ENCODE assay signal across 9 mouse cellular contexts in genomic region chr17:83957661-83958540, GRCm38 (mm10).
DNase-seq lines count a peak whose midpoint lies in the region; ATAC-seq and TF ChIP-seq lines count a peak whose summit lies in the region.
"Had no signal": no experiment of that assay in that cellular context is flagged by ENCODE, and none has a peak within 500 bp of the region (broad histone marks: within the 10 kb centered on the region; RNA-seq: fewer than 3 reads in every experiment).

No protein-coding gene starts in this region.

- 60% methylated on average over 12 of the region's 12 CpGs for WGBS in heart, postnatal 0 days
- WGBS in limb, embryonic 13.5 days = 48% methylated on average over 12 of the region's 12 CpGs

- TF ChIP-seq CTCF in heart, postnatal 0 days (IDR thresholded peaks at IDR 0.05; ENCODE audit: low read depth) = no peak

- H3K27ac ChIP-seq in brown adipose tissue, adult 24 weeks (replicated peaks; ENCODE audit: low read depth, low read length) = peak overlapping the region; percentile 86
- H3K27ac ChIP-seq in heart, postnatal 0 days (ENCODE audit: low read depth) = peak overlapping the region; percentile 62
- peak overlapping the region; percentile 52; the same call in 1 of the 2 replicates for H3K27ac ChIP-seq in limb, embryonic 13.5 days

- no peak overlapping the region for H3K4me3 ChIP-seq in brown adipose tissue, adult 24 weeks (ENCODE audit: insufficient read depth, low read depth, low read length)
- no peak overlapping the region for H3K4me3 ChIP-seq in heart, postnatal 0 days (ENCODE audit: low read depth, low read length)
- H3K4me3 ChIP-seq in limb, embryonic 13.5 days = no peak overlapping the region

- H3K36me3 ChIP-seq in heart, postnatal 0 days (replicated peaks; ENCODE audit: control insufficient read depth, insufficient read depth, low read length) = no peaks in the 10 kb centered on the region
- H3K36me3 ChIP-seq in limb, embryonic 13.5 days = no peaks in the 10 kb centered on the region

- no peaks in the 10 kb centered on the region for H3K27me3 ChIP-seq in heart, postnatal 0 days (ENCODE audit: control insufficient read depth, insufficient read depth, low read length)
- H3K27me3 ChIP-seq in limb, embryonic 13.5 days = no peaks in the 10 kb centered on the region

- intact Hi-C loops in left cerebral cortex, postnatal 14 days (cut with DNase I) = no loop called here
- intact Hi-C loops in left cerebral cortex, postnatal 10 days (cut with DNase I) = no loop called here

- peaks cover 58% of the 10 kb centered on the region for H3K4me1 ChIP-seq in brown adipose tissue, adult 24 weeks (ENCODE audit: control insufficient read depth, insufficient read depth, insufficient read length, low read length)
- H3K4me1 ChIP-seq in heart, postnatal 0 days (ENCODE audit: control insufficient read depth, insufficient read depth) = peaks cover 28% of the 10 kb centered on the region
- H3K4me1 ChIP-seq in limb, embryonic 13.5 days = peaks cover 97% of the 10 kb centered on the region

- H3K9me3 ChIP-seq in heart, postnatal 0 days (replicated peaks; ENCODE audit: control insufficient read depth, low read length) = no peaks in the 10 kb centered on the region
- no peaks in the 10 kb centered on the region for H3K9me3 ChIP-seq in limb, embryonic 13.5 days

- no peak for ATAC-seq in heart, postnatal 0 days (ENCODE audit: insufficient read depth, low read depth)
- no peak for ATAC-seq in limb, embryonic 13.5 days (ENCODE audit: low FRiP score, low read depth)

- no peak overlapping the region for H3K4me2 ChIP-seq in heart, postnatal 0 days (ENCODE audit: low read depth, low read length)
- H3K4me2 ChIP-seq in limb, embryonic 13.5 days (replicated peaks) = no peak overlapping the region

- H3K9ac ChIP-seq in heart, postnatal 0 days (replicated peaks; ENCODE audit: low read depth, low read length) = 0 out of 2 replicates have a peak overlapping the region, but pooled peaks have one; percentile 10
- H3K9ac ChIP-seq in limb, embryonic 13.5 days = no peak overlapping the region

- peak; percentile 40 for DNase-seq in kidney, adult 18-20 months
- no peak for DNase-seq in kidney, adult 11 months
- DNase-seq in heart, postnatal 0 days (ENCODE audit: low spot score) = no peak
- DNase-seq in left cerebral cortex, postnatal 14 days (ENCODE audit: low spot score in 2 of 2) = no peak
- DNase-seq in left cerebral cortex, postnatal 10 days (ENCODE audit: extremely low spot score in 1 of 2, low spot score in 2 of 2) = no peak
- DNase-seq in right cerebral cortex, adult 18-20 months = no peak
- DNase-seq: adrenal gland, postnatal 25 days had no signal

- TF ChIP-seq EP300 in heart, postnatal 0 days (IDR thresholded peaks at IDR 0.05; ENCODE audit: low read depth) = no peak
